Mouse (Mus musculus) heart, embryonic 12.5 days (tissue): ENCODE data around the gene Mettl7a3. TPM values are rescaled to one million over a fixed set of nuclear protein-coding genes. Genes with fewer than 3 reads are reported as not detected.

ENCODE experiments used
- ATAC-seq: fragments of 200-750 bp; cut with Nextera tagmentation; 2 replicates; pipeline ENCODE4 v1.8.0; 2017; ENCODE audit warnings: moderate TSS enrichment, moderate library complexity; ENCODE audit not compliant: insufficient number of reproducible peaks, low FRiP score
- H3K27ac ChIP-seq: fragments of 300-500 bp; sonication (generic); 2 replicates; pipeline ENCODE4 v1.5.1; 2016; ENCODE audit warnings: mild to moderate bottlenecking, moderate library complexity; ENCODE audit not compliant: poor library complexity, severe bottlenecking
- H3K27me3 ChIP-seq: fragments of 300-500 bp; sonication (generic); replicated peaks from 2 replicates; pipeline ENCODE4 v1.6.1; 2016; ENCODE audit warnings: mild to moderate bottlenecking, moderate library complexity
- H3K36me3 ChIP-seq: fragments of 300-500 bp; sonication (generic); 2 replicates; pipeline ENCODE4 v1.6.1; 2016; ENCODE audit warnings: mild to moderate bottlenecking, moderate library complexity
- H3K4me1 ChIP-seq: fragments of 300-500 bp; sonication (generic); replicated peaks from 2 replicates; pipeline ENCODE4 v1.6.1; 2016; ENCODE audit warnings: mild to moderate bottlenecking
- H3K4me2 ChIP-seq: fragments of 300-500 bp; sonication (generic); 2 replicates; pipeline ENCODE4 v1.6.1; 2016; ENCODE audit warnings: mild to moderate bottlenecking, moderate library complexity
- H3K4me3 ChIP-seq: fragments of 300-500 bp; sonication (generic); 2 replicates; pipeline ENCODE4 v1.5.1; 2016; ENCODE audit warnings: mild to moderate bottlenecking
- H3K9ac ChIP-seq: fragments of 300-500 bp; sonication (generic); 2 replicates; pipeline ENCODE4 v1.6.1; 2016; ENCODE audit warnings: mild to moderate bottlenecking, moderate library complexity
- H3K9me3 ChIP-seq: fragments of 300-500 bp; sonication (generic); replicated peaks from 2 replicates; pipeline ENCODE4 v1.6.1; 2016; ENCODE audit warnings: mild to moderate bottlenecking, moderate library complexity
- WGBS: fragments of 180-500 bp; shearing (Covaris S2); methylation state at CpG from one replicate; pipeline ENCODE4 v1.1.7; 2016; 5-methylcytosine and 5-hydroxymethylcytosine counted together
- polyA plus RNA-seq: library from polyadenylated mRNA; unstranded; fragments of >200 nt; fragmentation: Nextera tagmentation; extraction: Ambion mirVana; gene quantifications from 2 replicates; pipeline ENCODE4 v1.2.1, GENCODE M21; 2016

Gene Mettl7a3
- not detected in 2 replicates for polyA plus RNA-seq

DNA sequence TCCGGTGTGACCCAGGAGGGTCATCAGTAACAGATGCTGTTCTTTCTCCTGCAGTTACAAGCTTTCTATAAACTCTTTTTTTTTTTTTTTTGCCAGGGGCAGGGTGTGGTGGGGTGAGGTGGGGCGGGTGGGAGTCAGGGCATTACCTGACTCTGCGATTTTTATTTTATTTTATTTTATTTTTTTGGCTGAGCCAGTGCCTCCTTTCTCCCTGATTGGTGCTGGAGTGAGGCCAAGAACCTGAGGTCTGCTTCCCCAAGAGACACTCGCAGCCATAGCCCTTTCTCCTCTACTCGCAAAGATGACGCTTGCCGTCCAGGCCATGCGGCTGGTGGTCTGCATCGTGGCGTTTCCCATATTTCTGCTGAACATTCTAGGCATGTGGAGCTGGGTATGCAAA is at the start of gene Mettl7a3:
Gene Mettl7a3, plus strand, starts transcription at position 301 of the 400 bp plus-strand sequence.
- Histone ChIP-seq H3K4me2 (no peak within 1 kb of the TSS), H3K9ac (no peak within 1 kb of the TSS), H3K4me1 (no peaks in the 10 kb centered on the region), H3K9me3 (no peaks in the 10 kb centered on the region), H3K4me3 (no peak within 1 kb of the TSS), H3K36me3 (no peaks in the 10 kb centered on the region), H3K27ac (no peak within 1 kb of the TSS), H3K27me3 (no peaks in the 10 kb centered on the region)
- WGBS: 88% methylated on average over 10 of the region's 10 CpGs
- no peak for ATAC-seq

DNA sequence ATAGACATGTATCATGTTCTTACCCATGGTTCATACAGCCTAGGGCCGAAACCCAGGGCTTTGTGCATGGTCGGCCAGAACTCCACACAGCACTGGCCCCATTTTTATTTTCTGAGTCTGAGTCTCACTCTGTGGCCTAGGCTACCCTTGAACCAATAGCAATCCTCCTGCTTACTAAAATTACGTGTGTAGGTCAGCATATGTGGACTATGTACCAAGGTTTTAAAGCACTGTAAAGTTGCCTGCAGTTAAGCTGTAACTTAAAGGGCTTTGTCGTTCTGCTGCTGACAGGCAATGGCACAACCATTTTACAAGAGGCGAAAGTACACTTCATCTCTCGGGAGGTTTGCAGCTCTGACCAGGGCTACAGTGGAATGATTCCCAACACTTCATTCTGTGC is 45.7 kb upstream of the Mettl7a3 start:
- peaks cover 23% of the 10 kb centered on the region for H3K27me3 ChIP-seq
- H3K4me2 ChIP-seq: no peak overlapping the region
- WGBS: 84% methylated on average over 6 of the region's 6 CpGs
- no peak overlapping the region for H3K27ac ChIP-seq
- H3K9me3 ChIP-seq: peaks cover 6% of the 10 kb centered on the region; the same call in 1 of the 2 replicates
- no peak overlapping the region for H3K4me3 ChIP-seq
- no peak overlapping the region for H3K9ac ChIP-seq
- H3K36me3 ChIP-seq: no peaks in the 10 kb centered on the region
- no peak for ATAC-seq
- H3K4me1 ChIP-seq: 0 out of 2 replicates have a peak, but pooled peaks cover 7% of the 10 kb centered on the region

DNA sequence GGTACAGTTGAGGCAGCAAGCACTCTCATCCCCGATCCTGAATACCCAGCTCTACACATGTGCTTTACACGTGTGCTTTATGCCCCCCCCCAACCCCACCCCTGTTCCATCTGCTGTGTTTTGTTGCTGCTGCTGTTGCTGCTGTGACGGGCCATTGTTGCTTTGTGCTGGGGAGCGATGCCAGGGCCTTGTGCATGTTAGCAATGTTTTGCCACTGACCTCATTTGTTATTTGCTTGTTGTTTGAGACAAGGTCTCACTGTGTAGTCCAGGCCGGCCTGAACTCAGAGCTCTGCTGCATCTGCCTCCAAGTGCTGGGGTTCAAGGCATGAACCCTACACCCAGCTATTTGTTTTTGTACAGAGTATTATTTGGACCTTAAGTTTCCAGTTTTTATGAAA is 43.9 kb upstream of the Mettl7a3 start:
- Histone ChIP-seq H3K36me3 (no peaks in the 10 kb centered on the region), H3K4me2 (no peak overlapping the region), H3K27ac (no peak overlapping the region), H3K4me1 (0 out of 2 replicates have a peak, but pooled peaks cover 7% of the 10 kb centered on the region), H3K9me3 (peaks cover 6% of the 10 kb centered on the region; the same call in 1 of the 2 replicates), H3K9ac (no peak overlapping the region), H3K27me3 (peaks cover 20% of the 10 kb centered on the region), H3K4me3 (no peak overlapping the region)
- ATAC-seq: no peak
- WGBS: 80% methylated on average over 5 of the region's 5 CpGs

DNA sequence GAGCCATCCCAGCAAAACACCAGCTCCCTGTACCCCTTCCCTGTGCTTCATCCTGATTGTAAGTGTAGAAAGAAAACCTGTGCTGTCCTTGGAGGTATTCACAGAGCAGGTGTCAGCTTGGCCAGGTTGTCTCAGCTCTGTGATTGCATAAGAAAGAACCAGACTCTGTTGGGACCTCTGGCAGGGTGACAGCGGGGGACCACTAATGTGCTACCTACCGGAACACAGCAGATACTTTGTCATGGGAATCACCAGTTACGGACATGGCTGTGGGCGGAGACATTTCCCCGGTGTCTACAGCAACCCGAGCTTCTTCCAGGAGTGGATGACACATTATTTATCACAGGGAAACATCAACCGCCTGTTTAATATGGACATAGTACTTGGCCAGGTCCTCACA is 42.4 kb upstream of the Mettl7a3 start:
- 65% methylated on average over 7 of the region's 7 CpGs for WGBS
- no peak overlapping the region for H3K4me3 ChIP-seq
- H3K4me2 ChIP-seq: no peak overlapping the region
- 0 out of 2 replicates have a peak, but pooled peaks cover 7% of the 10 kb centered on the region for H3K4me1 ChIP-seq
- no peak overlapping the region for H3K9ac ChIP-seq
- peaks cover 26% of the 10 kb centered on the region for H3K27me3 ChIP-seq
- peaks cover 6% of the 10 kb centered on the region; the same call in 1 of the 2 replicates for H3K9me3 ChIP-seq
- ATAC-seq: no peak
- H3K27ac ChIP-seq: no peak overlapping the region
- no peaks in the 10 kb centered on the region for H3K36me3 ChIP-seq

DNA sequence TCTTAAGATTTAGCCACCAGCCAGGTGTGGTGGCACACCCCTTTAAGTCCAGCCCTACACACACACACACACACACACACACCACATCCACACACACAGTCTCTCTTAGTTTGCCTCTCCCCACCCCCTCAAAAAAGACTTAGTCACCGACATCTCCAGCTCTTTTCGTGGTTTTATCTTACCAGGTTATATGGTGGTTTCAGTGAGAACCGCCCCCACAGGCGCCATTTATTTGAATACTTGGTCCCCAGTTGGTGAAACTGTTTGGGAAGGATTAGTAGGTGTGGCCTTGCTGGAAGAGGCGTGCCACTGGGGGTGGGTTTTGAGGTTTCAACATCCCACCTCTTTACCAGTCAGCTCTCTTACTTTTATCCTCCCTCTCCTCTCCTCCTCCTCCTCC is 36.9 kb upstream of the Mettl7a3 start:
- no peak overlapping the region for H3K27ac ChIP-seq
- no peak overlapping the region for H3K4me2 ChIP-seq
- ATAC-seq: no peak
- peaks cover 32% of the 10 kb centered on the region; the same call in 1 of the 2 replicates for H3K27me3 ChIP-seq
- no peak overlapping the region for H3K4me3 ChIP-seq
- peaks cover 8% of the 10 kb centered on the region; the same call in 1 of the 2 replicates for H3K9me3 ChIP-seq
- 0 out of 2 replicates have a peak, but pooled peaks cover 2% of the 10 kb centered on the region for H3K4me1 ChIP-seq
- H3K9ac ChIP-seq: no peak overlapping the region
- WGBS: 82% methylated on average over 5 of the region's 5 CpGs
- H3K36me3 ChIP-seq: no peaks in the 10 kb centered on the region

DNA sequence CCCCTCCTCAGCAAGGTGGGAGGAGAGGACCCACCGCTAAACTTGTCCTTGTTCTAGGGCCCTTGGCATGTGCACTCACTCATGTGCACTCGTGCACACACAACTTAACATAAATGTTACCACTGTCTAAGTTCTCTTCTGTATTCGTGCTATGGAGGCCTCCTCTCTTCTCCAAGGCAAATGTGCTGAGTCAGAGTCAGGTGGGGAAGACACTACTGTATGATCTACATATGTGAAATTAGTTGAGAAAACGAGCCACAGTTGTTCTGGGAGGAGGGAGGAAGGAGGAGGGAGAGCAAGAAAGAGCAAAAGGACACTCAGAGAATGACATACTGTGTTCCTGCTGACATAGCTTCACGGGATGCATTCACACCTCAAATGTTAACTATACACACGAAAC is 34.2 kb upstream of the Mettl7a3 start:
- no peak for ATAC-seq
- Histone ChIP-seq H3K4me2 (no peak overlapping the region), H3K9ac (no peak overlapping the region), H3K36me3 (no peaks in the 10 kb centered on the region), H3K27me3 (peaks cover 29% of the 10 kb centered on the region; the same call in 1 of the 2 replicates), H3K4me3 (no peak overlapping the region), H3K27ac (no peak overlapping the region), H3K4me1 (0 out of 2 replicates have a peak, but pooled peaks cover 5% of the 10 kb centered on the region), H3K9me3 (peaks cover 5% of the 10 kb centered on the region; the same call in 1 of the 2 replicates)
- WGBS: 74% methylated on average over 6 of the region's 6 CpGs

DNA sequence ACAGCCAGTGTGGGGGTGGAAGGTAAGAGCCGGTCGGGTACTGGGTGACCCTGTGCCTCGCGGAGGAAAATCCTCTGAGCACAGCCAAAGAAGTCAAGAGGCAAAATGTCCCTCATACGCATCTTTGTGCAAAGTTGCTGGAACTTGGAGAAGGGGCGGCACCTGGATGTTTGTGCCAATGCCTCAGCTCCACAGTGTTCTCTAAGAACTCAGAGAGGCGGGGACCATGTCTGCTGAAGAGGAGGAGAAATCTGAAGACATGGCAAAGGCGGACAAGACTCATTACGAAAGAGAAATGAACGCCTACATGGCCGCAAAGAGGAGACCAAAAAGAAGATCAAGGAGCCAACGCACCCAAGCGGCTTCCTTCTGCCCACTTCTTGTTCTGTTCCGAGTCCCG is 33.2 kb upstream of the Mettl7a3 start:
- no peak overlapping the region for H3K9ac ChIP-seq
- no peak overlapping the region for H3K27ac ChIP-seq
- no peak overlapping the region for H3K4me2 ChIP-seq
- peaks cover 5% of the 10 kb centered on the region; the same call in 1 of the 2 replicates for H3K9me3 ChIP-seq
- H3K4me3 ChIP-seq: no peak overlapping the region
- peaks cover 25% of the 10 kb centered on the region; the same call in 1 of the 2 replicates for H3K27me3 ChIP-seq
- H3K4me1 ChIP-seq: 0 out of 2 replicates have a peak, but pooled peaks cover 5% of the 10 kb centered on the region
- ATAC-seq: no peak
- no peaks in the 10 kb centered on the region for H3K36me3 ChIP-seq
- 76% methylated on average over 15 of the region's 15 CpGs for WGBS

DNA sequence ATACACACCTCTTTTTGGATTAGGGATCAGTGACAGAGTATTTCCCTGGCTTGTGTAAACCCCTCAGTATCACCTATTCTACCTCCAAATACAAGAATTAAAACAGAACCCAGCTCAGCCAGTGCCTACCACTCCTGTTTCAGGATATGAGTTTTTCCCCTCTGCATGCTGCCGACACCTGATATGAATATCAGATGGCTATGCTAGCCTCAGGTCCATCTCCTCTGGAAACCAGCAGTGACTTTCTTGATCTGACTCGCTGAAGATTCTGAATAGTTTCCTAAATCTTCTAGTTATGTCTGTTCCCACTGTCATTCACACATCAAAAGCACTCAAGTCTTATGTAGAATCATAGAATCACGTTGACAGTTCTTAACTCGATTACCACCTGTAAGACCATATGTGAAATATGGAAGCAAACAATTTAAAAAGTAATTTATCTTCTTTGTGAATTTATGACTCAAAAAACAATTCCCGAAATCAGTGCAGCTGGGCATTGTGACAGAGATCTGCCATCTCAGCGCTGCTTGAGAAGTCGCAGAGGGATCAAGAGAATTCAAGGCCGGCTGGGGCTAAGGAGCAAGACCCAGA is 31.2 kb upstream of the Mettl7a3 start:
- Histone ChIP-seq H3K27me3 (0 out of 2 replicates have a peak, but pooled peaks cover 12% of the 10 kb centered on the region), H3K4me3 (no peak overlapping the region), H3K4me1 (0 out of 2 replicates have a peak, but pooled peaks cover 5% of the 10 kb centered on the region), H3K36me3 (no peaks in the 10 kb centered on the region), H3K9me3 (no peaks in the 10 kb centered on the region; the same call in 1 of the 2 replicates), H3K9ac (no peak overlapping the region), H3K27ac (0 out of 2 replicates have a peak overlapping the region, but pooled peaks have one; percentile 82), H3K4me2 (peak overlapping the region; percentile 88)
- 57% methylated on average over 8 of the region's 8 CpGs for WGBS
- no peak for ATAC-seq

DNA sequence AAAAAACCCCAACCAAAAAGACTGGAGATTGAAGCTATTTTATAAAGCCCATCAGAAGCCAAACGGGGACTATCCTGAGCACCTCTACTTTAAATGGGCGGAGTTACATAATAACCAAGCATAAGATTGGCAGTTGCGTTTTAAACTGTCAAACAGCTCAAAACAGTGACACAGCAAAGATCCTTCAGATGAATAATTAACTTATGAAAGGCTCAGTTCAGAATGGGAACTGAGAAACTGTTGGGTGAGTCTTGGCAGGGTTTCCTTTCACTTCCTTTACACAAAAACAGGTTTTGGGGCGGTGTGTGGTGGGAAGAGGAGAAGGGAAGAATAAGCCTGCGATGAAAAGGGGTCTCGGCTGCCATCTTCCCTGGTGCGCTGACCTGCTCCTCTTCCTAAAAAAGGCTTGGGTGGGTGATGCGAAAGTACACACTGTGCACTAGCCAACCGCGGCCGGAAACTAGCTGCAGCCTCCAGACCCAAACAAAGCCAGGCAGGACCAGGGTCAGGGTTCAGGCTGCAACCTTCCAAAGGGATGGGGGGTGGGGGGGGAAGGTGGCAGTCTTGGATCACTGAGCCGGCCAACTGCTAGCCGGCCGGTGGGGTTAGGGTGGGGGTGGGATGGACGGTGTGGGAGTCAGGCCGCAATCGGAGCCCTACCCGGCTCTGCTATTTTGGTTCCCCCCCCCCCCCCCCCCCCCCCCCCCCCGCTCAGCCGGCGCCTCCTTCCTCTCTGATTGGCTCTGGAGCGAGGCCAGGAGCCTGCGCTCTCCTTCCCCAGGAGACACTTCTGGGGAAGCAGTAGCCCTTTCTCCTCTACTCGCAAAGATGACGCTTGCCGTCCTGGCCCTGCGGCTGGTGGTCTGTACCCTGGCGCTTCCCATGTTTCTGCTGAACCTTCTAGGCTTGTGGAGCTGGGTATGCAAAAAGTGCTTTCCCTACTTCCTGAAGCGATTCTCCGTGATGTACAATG is 30.4 kb upstream of the Mettl7a3 start, which contains the start of gene Mettl7a1:
Gene Mettl7a1, plus strand, starts transcription at position 122 of the 973 bp plus-strand sequence.
- no peaks in the 10 kb centered on the region for H3K9me3 ChIP-seq
- 0 out of 2 replicates have a peak, but pooled peaks cover 5% of the 10 kb centered on the region for H3K27me3 ChIP-seq
- H3K4me2 ChIP-seq: peak within 1 kb of the TSS; percentile 88
- 7% methylated on average over 22 of the region's 30 CpGs for WGBS
- ATAC-seq: peak; percentile 87
- H3K9ac ChIP-seq: peak within 1 kb of the TSS; percentile 77
- H3K4me3 ChIP-seq: peak within 1 kb of the TSS; percentile 57
- no peaks in the 10 kb centered on the region for H3K36me3 ChIP-seq
- H3K4me1 ChIP-seq: 0 out of 2 replicates have a peak, but pooled peaks cover 5% of the 10 kb centered on the region
- peak within 1 kb of the TSS; percentile 82 for H3K27ac ChIP-seq

DNA sequence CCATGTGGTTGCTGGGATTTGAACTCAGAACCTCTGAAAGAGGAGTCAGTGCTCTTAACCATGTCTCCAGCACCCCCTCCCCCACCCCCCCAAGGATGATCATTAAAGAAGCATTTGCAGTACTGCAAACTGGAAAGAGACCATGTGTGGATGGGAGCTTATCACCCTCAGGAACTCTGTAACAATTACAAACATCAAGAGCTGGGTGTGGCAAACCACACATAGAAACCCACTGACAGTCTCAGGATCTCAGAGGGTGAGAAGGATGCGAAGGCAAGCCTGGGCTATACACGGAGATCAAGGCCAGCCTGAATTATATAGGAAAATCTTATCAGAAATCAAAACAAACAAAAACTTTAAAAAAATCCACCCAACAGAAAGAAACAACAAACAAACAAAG is 28.5 kb upstream of the Mettl7a3 start:
- Histone ChIP-seq H3K9ac (no peak overlapping the region), H3K36me3 (no peaks in the 10 kb centered on the region), H3K4me3 (no peak overlapping the region), H3K27me3 (0 out of 2 replicates have a peak, but pooled peaks cover 2% of the 10 kb centered on the region), H3K27ac (no peak overlapping the region), H3K4me1 (0 out of 2 replicates have a peak, but pooled peaks cover 3% of the 10 kb centered on the region), H3K4me2 (peak overlapping the region; percentile 88), H3K9me3 (no peaks in the 10 kb centered on the region)
- WGBS: 72% methylated on average over 2 of the region's 2 CpGs
- ATAC-seq: no peak
